Mouse (Mus musculus) forebrain, embryonic 11.5 days (tissue): ENCODE measurements around the gene Fam241a. TPM values are rescaled to one million over a fixed set of nuclear protein-coding genes. Genes with fewer than 3 reads are reported as not detected.
A peak's percentile ranks its signal among the peaks of the same experiment; 100 is the strongest.

ENCODE experiments used
- ATAC-seq: fragments of 200-750 bp; cut with Nextera tagmentation; replicated peaks from 2 replicates; pipeline ENCODE4 v1.8.0; 2017; ENCODE audit warnings: moderate TSS enrichment; ENCODE audit not compliant: low FRiP score
- DNase-seq: peaks from one replicate; pipeline ENCODE4 v3.0.0-alpha.2; 2017; ENCODE audit warnings: low spot score
- H3K27ac ChIP-seq: fragments of 300-500 bp; sonication (generic); 2 replicates; pipeline ENCODE4 v1.5.1; 2014; ENCODE audit warnings: low read depth, low read length
- H3K27me3 ChIP-seq: fragments of 300-500 bp; sonication (generic); 2 replicates; pipeline ENCODE4 v1.6.1; 2014; ENCODE audit warnings: mild to moderate bottlenecking, low read length, mixed read lengths; ENCODE audit not compliant: control insufficient read depth, insufficient read depth
- H3K36me3 ChIP-seq: fragments of 300-500 bp; sonication (generic); 2 replicates; pipeline ENCODE4 v1.6.1; 2014; ENCODE audit warnings: mild to moderate bottlenecking, low read length, moderate library complexity, mixed read lengths; ENCODE audit not compliant: control insufficient read depth, insufficient read depth
- H3K4me1 ChIP-seq: fragments of 300-500 bp; sonication (generic); replicated peaks from 2 replicates; pipeline ENCODE4 v1.6.1; 2014; ENCODE audit warnings: low read length, mixed read lengths; ENCODE audit not compliant: control insufficient read depth, insufficient read depth
- H3K4me2 ChIP-seq: fragments of 300-500 bp; sonication (generic); 2 replicates; pipeline ENCODE4 v1.6.1; 2014; ENCODE audit warnings: low read depth, mild to moderate bottlenecking, low read length, moderate library complexity, mixed read lengths; ENCODE audit not compliant: severe bottlenecking
- H3K4me3 ChIP-seq: fragments of 300-500 bp; sonication (generic); 2 replicates; pipeline ENCODE4 v1.5.1; 2014; ENCODE audit warnings: low read depth, low read length
- H3K9ac ChIP-seq: fragments of 300-500 bp; sonication (generic); 2 replicates; pipeline ENCODE4 v1.6.1; 2014; ENCODE audit warnings: low read length
- H3K9me3 ChIP-seq: fragments of 300-500 bp; sonication (generic); 2 replicates; pipeline ENCODE4 v1.6.1; 2016; ENCODE audit warnings: low read length, mixed read lengths; ENCODE audit not compliant: control insufficient read depth
- WGBS: fragments of 180-500 bp; shearing (Covaris S2); extraction: QIAGEN DNeasy Blood & Tissue Kit; methylation state at CpG from one replicate; pipeline ENCODE4 v1.1.7; 2014; 5-methylcytosine and 5-hydroxymethylcytosine counted together
- polyA plus RNA-seq: library from polyadenylated mRNA; unstranded; fragments of >200 nt; fragmentation: Nextera tagmentation; extraction: Ambion mirVana; gene quantifications from 2 replicates; pipeline ENCODE4 v1.2.1, GENCODE M21; 2014

Fam241a gene
- polyA plus RNA-seq, 1 experiment from 2014 or later, result 4.6 TPM

GRCm38 (mm10) chr3:127868046-127868758 is 27.9 kb downstream of the Fam241a start:
- H3K36me3 ChIP-seq, result no peaks in the 10 kb centered on the region
- no peaks in the 10 kb centered on the region for H3K27me3 ChIP-seq
- H3K9me3 ChIP-seq, result no peaks in the 10 kb centered on the region
- no peak overlapping the region for H3K9ac ChIP-seq
- DNase-seq, result no peak
- peak; percentile 72 for ATAC-seq
- no peak overlapping the region for H3K4me3 ChIP-seq
- no peaks in the 10 kb centered on the region for H3K4me1 ChIP-seq
- H3K27ac ChIP-seq, result no peak overlapping the region
- WGBS, result 64% methylated on average over 9 of the region's 9 CpGs
- H3K4me2 ChIP-seq, result no peak overlapping the region

- Histone ChIP-seq H3K9ac (no peak overlapping the region), H3K36me3 (no peaks in the 10 kb centered on the region), H3K9me3 (no peaks in the 10 kb centered on the region), H3K27me3 (no peaks in the 10 kb centered on the region), H3K4me2 (no peak overlapping the region), H3K27ac (no peak overlapping the region), H3K4me1 (no peaks in the 10 kb centered on the region), H3K4me3 (no peak overlapping the region)
- DNase-seq (no peak), ATAC-seq (no peak)
- WGBS, result 52% methylated on average over 2 of the region's 2 CpGs
Observed at GRCm38 (mm10) chr3:127864242-127864641, 31.9 kb downstream of the Fam241a start.

GRCm38 (mm10) chr3:127863571-127863970 is 32.6 kb downstream of the Fam241a start:
- Histone ChIP-seq H3K36me3 (no peaks in the 10 kb centered on the region), H3K4me1 (no peaks in the 10 kb centered on the region), H3K9me3 (no peaks in the 10 kb centered on the region), H3K27ac (no peak overlapping the region), H3K4me3 (no peak overlapping the region), H3K27me3 (no peaks in the 10 kb centered on the region), H3K4me2 (no peak overlapping the region), H3K9ac (no peak overlapping the region)
- WGBS, result 85% methylated on average over 3 of the region's 3 CpGs
- ATAC-seq (no peak), DNase-seq (no peak)

GRCm38 (mm10) chr3:127862479-127862878 is 33.6 kb downstream of the Fam241a start:
- H3K27me3 ChIP-seq, result no peaks in the 10 kb centered on the region
- no peak overlapping the region for H3K4me2 ChIP-seq
- no peaks in the 10 kb centered on the region for H3K36me3 ChIP-seq
- no peaks in the 10 kb centered on the region for H3K9me3 ChIP-seq
- H3K27ac ChIP-seq, result no peak overlapping the region
- H3K4me1 ChIP-seq, result no peaks in the 10 kb centered on the region
- H3K9ac ChIP-seq, result no peak overlapping the region
- H3K4me3 ChIP-seq, result no peak overlapping the region
- DNase-seq (no peak), ATAC-seq (no peak)
- WGBS, result 81% methylated on average over 4 of the region's 4 CpGs

GRCm38 (mm10) chr3:127861340-127861739 is 34.8 kb downstream of the Fam241a start:
- Histone ChIP-seq H3K4me3 (no peak overlapping the region), H3K9me3 (no peaks in the 10 kb centered on the region), H3K4me1 (no peaks in the 10 kb centered on the region), H3K4me2 (no peak overlapping the region), H3K27ac (no peak overlapping the region), H3K36me3 (no peaks in the 10 kb centered on the region), H3K9ac (no peak overlapping the region), H3K27me3 (no peaks in the 10 kb centered on the region)
- no peak for DNase-seq
- WGBS, result 90% methylated on average over 11 of the region's 11 CpGs
- ATAC-seq, result no peak

GRCm38 (mm10) chr3:127853431-127854206 is 42.5 kb downstream of the Fam241a start:
- H3K27ac ChIP-seq, result no peak overlapping the region
- no peaks in the 10 kb centered on the region; the same call in 1 of the 2 replicates for H3K4me1 ChIP-seq
- DNase-seq (peak; percentile 83), ATAC-seq (peak; percentile 80)
- no peaks in the 10 kb centered on the region for H3K36me3 ChIP-seq
- H3K9me3 ChIP-seq, result no peaks in the 10 kb centered on the region
- H3K27me3 ChIP-seq, result no peaks in the 10 kb centered on the region
- 17% methylated on average over 15 of the region's 15 CpGs for WGBS
- no peak overlapping the region for H3K4me3 ChIP-seq
- H3K9ac ChIP-seq, result no peak overlapping the region
- H3K4me2 ChIP-seq, result peak overlapping the region; percentile 22; the same call in 1 of the 2 replicates

- no peak for DNase-seq
- 83% methylated on average over 9 of the region's 9 CpGs for WGBS
- H3K36me3 ChIP-seq, result no peaks in the 10 kb centered on the region
- H3K4me2 ChIP-seq, result no peak overlapping the region
- no peak overlapping the region for H3K4me3 ChIP-seq
- no peak for ATAC-seq
- H3K4me1 ChIP-seq, result no peaks in the 10 kb centered on the region; the same call in 1 of the 2 replicates
- no peak overlapping the region for H3K27ac ChIP-seq
- H3K27me3 ChIP-seq, result no peaks in the 10 kb centered on the region
- H3K9ac ChIP-seq, result no peak overlapping the region
- H3K9me3 ChIP-seq, result no peaks in the 10 kb centered on the region
Observed at GRCm38 (mm10) chr3:127852722-127853121, 43.4 kb downstream of the Fam241a start.

GRCm38 (mm10) chr3:127850776-127851646 is 45.1 kb downstream of the Fam241a start:
- Histone ChIP-seq H3K9me3 (no peaks in the 10 kb centered on the region), H3K4me1 (no peaks in the 10 kb centered on the region; the same call in 1 of the 2 replicates), H3K36me3 (no peaks in the 10 kb centered on the region), H3K27ac (no peak overlapping the region), H3K4me3 (no peak overlapping the region), H3K27me3 (no peaks in the 10 kb centered on the region), H3K9ac (no peak overlapping the region), H3K4me2 (no peak overlapping the region)
- 54% methylated on average over 9 of the region's 9 CpGs for WGBS
- DNase-seq, result no peak
- ATAC-seq, result no peak
